Mouse (Mus musculus) T-helper 2 cell (primary cell): ENCODE measurements around the gene Lrrc8c.

Experiments
- in situ Hi-C: fragments of 300-600 bp; cut with MboI, MseI; formaldehyde crosslinking; loops from one replicate; pipeline ENCODE4 v1.15.1; 2025; ENCODE audit warnings: high pct_unique_total_duplicates

The Lrrc8c gene

GRCm38 (mm10) chr5:105593630-105594029 lies 74.4 kb downstream of the Lrrc8c start:
- in situ Hi-C loops: no loop called here

- in situ Hi-C loops: no loop called here
These were observed 79.7 kb downstream of the Lrrc8c start for GRCm38 (mm10) chr5:105598866-105599265.

GRCm38 (mm10) chr5:105599315-105599714 lies 80.1 kb downstream of the Lrrc8c start:
- in situ Hi-C loops: no loop called here

GRCm38 (mm10) chr5:105600998-105601397 lies 81.8 kb downstream of the Lrrc8c start:
- in situ Hi-C loops: no loop called here

GRCm38 (mm10) chr5:105602585-105602984 lies 83.4 kb downstream of the Lrrc8c start:
- in situ Hi-C loops: no loop called here

- in situ Hi-C loops: no loop called here
These were observed 86.5 kb downstream of the Lrrc8c start for GRCm38 (mm10) chr5:105605736-105606135.

GRCm38 (mm10) chr5:105609683-105610082 lies 90.5 kb downstream of the Lrrc8c start:
- in situ Hi-C loops: no loop called here

DNA sequence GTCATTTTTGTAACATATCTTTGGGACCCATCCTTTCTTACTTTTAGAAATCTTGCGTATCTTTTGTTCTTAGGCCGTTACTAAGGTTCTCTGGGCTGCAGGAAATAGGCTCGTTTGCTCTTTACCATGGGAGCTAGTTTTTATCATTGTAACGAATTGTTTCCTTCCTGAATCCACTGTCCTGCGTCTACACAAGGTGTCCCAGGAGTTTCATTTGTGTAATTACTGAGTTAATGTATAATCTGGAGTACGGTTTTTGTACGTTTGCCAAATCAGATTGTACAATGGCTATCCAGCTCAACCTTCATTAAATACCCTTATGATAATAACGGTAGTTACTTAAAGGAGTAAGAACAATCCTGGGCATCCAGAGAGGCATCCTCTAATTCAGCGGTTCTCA lies 93.8 kb downstream of the Lrrc8c start:
- in situ Hi-C loops: no loop called here

GRCm38 (mm10) chr5:105614000-105614399 lies 94.8 kb downstream of the Lrrc8c start:
- in situ Hi-C loops: no loop called here

DNA sequence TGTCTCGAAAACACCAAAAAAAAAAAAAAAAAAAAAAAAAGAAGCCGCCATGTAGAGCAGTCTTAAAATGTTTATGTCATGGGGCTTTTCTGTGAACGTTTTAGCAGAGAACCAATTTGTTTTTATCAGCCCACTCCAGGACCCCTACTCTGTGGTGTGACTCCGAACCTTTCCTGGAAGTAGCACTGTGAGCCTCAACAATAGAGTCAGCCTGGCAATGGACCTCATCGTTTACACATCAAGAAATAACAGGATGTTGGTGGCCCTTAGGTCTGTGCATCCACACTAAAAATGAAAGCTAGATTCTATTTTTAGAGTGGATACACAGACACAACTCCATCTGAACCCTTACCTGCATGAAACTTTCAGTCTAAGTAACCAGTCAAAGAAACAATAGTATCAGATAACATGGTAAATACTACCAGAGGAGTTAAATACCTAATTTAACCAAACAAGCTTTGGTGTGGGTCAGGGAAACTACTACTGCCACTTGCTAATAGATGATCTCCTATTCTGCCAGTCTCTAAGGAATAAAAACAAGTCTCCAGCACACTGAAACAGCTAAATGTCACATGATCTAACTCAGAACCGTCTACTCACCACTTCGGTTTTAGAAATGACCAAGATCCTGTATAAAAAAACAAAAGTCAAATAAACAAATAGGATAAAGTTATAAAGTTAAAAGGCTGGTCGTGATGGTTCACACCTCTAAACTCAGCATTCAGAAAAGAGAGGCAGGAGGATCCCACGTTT lies 95.7 kb downstream of the Lrrc8c start:
- in situ Hi-C loops: loop anchor here (5.0 kb wide), 1 partner anchor 37 kb away; no protein-coding TSS in a partner anchor

GRCm38 (mm10) chr5:105615871-105616454 lies 96.8 kb downstream of the Lrrc8c start:
- in situ Hi-C loops: loop anchor here (5.0 kb wide), 1 partner anchor 36 kb away; no protein-coding TSS in a partner anchor

DNA sequence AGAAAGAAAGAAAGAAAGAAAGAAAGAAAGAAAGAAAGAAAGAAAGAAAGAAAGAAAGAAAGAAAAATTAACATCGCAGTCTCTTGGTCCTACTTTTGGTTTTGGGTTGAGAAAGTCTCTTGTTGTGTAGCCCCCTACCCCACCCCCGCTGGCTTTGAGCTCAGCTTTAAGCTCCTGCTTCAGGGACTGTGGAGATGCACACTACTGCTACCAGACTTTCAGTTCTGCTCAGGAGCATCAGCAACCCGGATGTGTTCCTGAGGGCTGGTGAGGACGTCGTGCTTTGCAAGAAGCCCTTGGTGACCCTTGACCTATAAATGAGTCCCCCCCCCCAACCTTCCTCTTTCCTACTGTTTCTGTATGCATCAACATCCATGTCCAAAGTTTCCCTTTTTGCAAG lies 97.3 kb downstream of the Lrrc8c start:
- in situ Hi-C loops: loop anchor here (5.0 kb wide), 1 partner anchor 36 kb away; no protein-coding TSS in a partner anchor

- in situ Hi-C loops: loop anchor here (5.0 kb wide), 1 partner anchor 34 kb away; no protein-coding TSS in a partner anchor
These were observed 99.3 kb downstream of the Lrrc8c start for GRCm38 (mm10) chr5:105618510-105618909.

- in situ Hi-C loops: loop anchor here (5.0 kb wide), 1 partner anchor 33 kb away; no protein-coding TSS in a partner anchor
These were observed 100.5 kb downstream of the Lrrc8c start for GRCm38 (mm10) chr5:105619666-105620065.

GRCm38 (mm10) chr5:105620505-105621116 lies 101.4 kb downstream of the Lrrc8c start:
- in situ Hi-C loops: no loop called here

- in situ Hi-C loops: no loop called here
These were observed 104.0 kb downstream of the Lrrc8c start for GRCm38 (mm10) chr5:105623074-105623713.

- in situ Hi-C loops: no loop called here
These were observed 105.1 kb downstream of the Lrrc8c start for GRCm38 (mm10) chr5:105624257-105624656.

- in situ Hi-C loops: no loop called here
These were observed 106.4 kb downstream of the Lrrc8c start for GRCm38 (mm10) chr5:105625504-105626150.

GRCm38 (mm10) chr5:105626355-105626754 lies 107.2 kb downstream of the Lrrc8c start:
- in situ Hi-C loops: no loop called here

DNA sequence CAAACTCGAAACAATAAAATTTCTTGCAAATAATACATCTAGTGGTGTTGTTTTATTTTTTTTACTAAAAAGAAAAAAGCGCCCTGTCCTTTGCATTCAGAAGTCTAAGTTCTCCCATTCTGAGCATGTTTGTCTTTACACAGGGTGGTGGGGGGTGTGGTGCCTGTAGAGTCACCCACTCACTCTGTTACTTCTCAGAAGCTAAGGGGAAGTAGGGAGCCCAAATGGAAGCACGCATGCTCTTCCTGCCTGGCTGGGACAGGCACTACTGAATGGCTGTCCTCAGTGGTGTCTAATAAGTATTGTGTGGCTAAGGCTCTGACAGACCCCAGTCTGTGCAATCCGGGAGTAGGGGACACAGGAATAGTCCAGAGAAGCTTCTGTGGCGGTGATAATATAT lies 107.9 kb downstream of the Lrrc8c start:
- in situ Hi-C loops: no loop called here

- in situ Hi-C loops: no loop called here
These were observed 110.8 kb downstream of the Lrrc8c start for GRCm38 (mm10) chr5:105629955-105630354.

DNA sequence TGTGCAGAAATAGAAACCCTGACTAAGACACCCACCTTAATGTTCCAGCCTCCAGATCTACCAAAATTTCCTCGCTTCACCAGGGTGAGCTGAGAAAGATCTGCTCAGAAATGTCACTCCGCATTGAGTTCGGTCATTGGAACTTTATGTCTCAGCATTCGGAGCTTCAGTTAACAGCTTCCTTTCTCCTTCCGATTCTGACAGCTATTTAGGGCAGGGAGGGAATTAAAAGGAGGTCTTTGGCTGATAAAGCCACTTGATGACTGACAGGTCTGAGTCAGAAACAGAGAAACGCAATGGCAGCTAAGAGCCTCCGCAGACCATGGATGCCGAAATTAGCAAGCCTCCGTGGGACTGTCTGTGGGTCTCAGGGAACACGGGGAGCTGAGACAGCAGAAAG lies 112.9 kb downstream of the Lrrc8c start:
- in situ Hi-C loops: no loop called here
